Mouse (Mus musculus) heart, embryonic 15.5 days (tissue): ENCODE results near the gene Dexi. TPM values are rescaled to one million over a fixed set of nuclear protein-coding genes. Genes with fewer than 3 reads are reported as not detected.

Source experiments
- ATAC-seq: fragments of 200-750 bp; cut with Nextera tagmentation; replicated peaks from 2 replicates; pipeline ENCODE4 v1.8.0; 2017; ENCODE audit warnings: low read depth, moderate TSS enrichment; ENCODE audit not compliant: insufficient number of reproducible peaks, insufficient read depth, low FRiP score
- H3K27ac ChIP-seq: fragments of 300-500 bp; sonication (generic); 2 replicates; pipeline ENCODE4 v1.5.1; 2015; ENCODE audit warnings: mild to moderate bottlenecking, inconsistent platforms
- H3K27me3 ChIP-seq: fragments of 300-500 bp; sonication (generic); 2 replicates; pipeline ENCODE4 v1.6.1; 2015; ENCODE audit warnings: inconsistent platforms
- H3K36me3 ChIP-seq: fragments of 300-500 bp; sonication (generic); 2 replicates; pipeline ENCODE4 v1.6.1; 2015; ENCODE audit warnings: mild to moderate bottlenecking, inconsistent platforms
- H3K4me1 ChIP-seq: fragments of 300-500 bp; sonication (generic); replicated peaks from 2 replicates; pipeline ENCODE4 v1.6.1; 2015; ENCODE audit warnings: inconsistent platforms
- H3K4me2 ChIP-seq: fragments of 300-500 bp; sonication (generic); 2 replicates; pipeline ENCODE4 v1.6.1; 2015; ENCODE audit warnings: inconsistent platforms, mild to moderate bottlenecking, moderate library complexity
- H3K4me3 ChIP-seq: fragments of 300-500 bp; sonication (generic); 2 replicates; pipeline ENCODE4 v1.5.1; 2015; ENCODE audit warnings: mild to moderate bottlenecking, inconsistent platforms
- H3K9ac ChIP-seq: fragments of 300-500 bp; sonication (generic); 2 replicates; pipeline ENCODE4 v1.6.1; 2015; ENCODE audit warnings: mild to moderate bottlenecking, inconsistent platforms
- H3K9me3 ChIP-seq: fragments of 300-500 bp; sonication (generic); replicated peaks from 2 replicates; pipeline ENCODE4 v1.6.1; 2016; ENCODE audit warnings: inconsistent platforms
- WGBS: fragments of 180-500 bp; shearing (Covaris S2); methylation state at CpG from one replicate; pipeline ENCODE4 v1.1.7; 2015; ENCODE audit warnings: mixed read lengths; 5-methylcytosine and 5-hydroxymethylcytosine counted together
- polyA plus RNA-seq: library from polyadenylated mRNA; unstranded; fragments of >200 nt; fragmentation: Nextera tagmentation; extraction: Ambion mirVana; gene quantifications from 2 replicates; pipeline ENCODE4 v1.2.1, GENCODE M21; 2015

Gene Dexi
- 15.0 and 19.7 TPM in 2 replicates for polyA plus RNA-seq

- ATAC-seq, result peak; percentile 92
- H3K4me3 ChIP-seq, result peak within 1 kb of the TSS; percentile 76
- WGBS, result under 1% methylated on average over 58 of the region's 61 CpGs
These were observed at the start of gene Dexi for GRCm38 (mm10) chr16:10542698-10543365. Gene Dexi, minus strand, starts transcription at chr16:10543054.

DNA sequence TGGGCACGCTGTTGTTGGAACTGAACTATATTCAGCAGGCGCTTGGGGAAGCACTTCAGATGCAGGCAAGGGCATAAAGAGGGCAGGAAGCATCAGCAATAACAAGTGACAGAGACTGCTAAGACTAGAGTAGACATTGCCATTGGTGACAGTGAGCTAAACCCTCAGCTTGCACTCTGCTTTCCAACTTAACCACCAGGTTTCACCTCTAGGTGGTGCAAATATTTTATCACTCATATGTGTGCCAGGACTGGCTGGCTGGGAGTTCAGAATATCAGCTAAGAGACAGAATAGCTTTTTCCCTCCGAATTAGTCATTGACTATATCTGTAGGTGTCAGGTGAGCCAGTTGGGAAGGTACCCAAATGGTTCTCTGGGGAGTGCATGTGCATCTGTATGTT is 43.7 kb upstream of the Dexi start:
- Histone ChIP-seq H3K36me3 (peaks cover 31% of the 10 kb centered on the region), H3K9me3 (no peaks in the 10 kb centered on the region), H3K4me1 (0 out of 2 replicates have a peak, but pooled peaks cover 4% of the 10 kb centered on the region), H3K27me3 (no peaks in the 10 kb centered on the region), H3K4me3 (no peak overlapping the region), H3K9ac (no peak overlapping the region), H3K27ac (no peak overlapping the region), H3K4me2 (no peak overlapping the region)
- no peak; the same call in 1 of the 2 replicates for ATAC-seq
- WGBS, result 61% methylated on average over 3 of the region's 3 CpGs

More at GRCm38 (mm10) chr16:10542698-10543365, at the start of gene Dexi:
- H3K27ac ChIP-seq, result peak within 1 kb of the TSS; percentile 92
- H3K4me1 ChIP-seq, result peaks cover 50% of the 10 kb centered on the region
- H3K27me3 ChIP-seq, result no peaks in the 10 kb centered on the region
- peak within 1 kb of the TSS; percentile 80 for H3K9ac ChIP-seq
- H3K9me3 ChIP-seq, result no peaks in the 10 kb centered on the region
- no peaks in the 10 kb centered on the region for H3K36me3 ChIP-seq
- H3K4me2 ChIP-seq, result peak within 1 kb of the TSS; percentile 85

DNA sequence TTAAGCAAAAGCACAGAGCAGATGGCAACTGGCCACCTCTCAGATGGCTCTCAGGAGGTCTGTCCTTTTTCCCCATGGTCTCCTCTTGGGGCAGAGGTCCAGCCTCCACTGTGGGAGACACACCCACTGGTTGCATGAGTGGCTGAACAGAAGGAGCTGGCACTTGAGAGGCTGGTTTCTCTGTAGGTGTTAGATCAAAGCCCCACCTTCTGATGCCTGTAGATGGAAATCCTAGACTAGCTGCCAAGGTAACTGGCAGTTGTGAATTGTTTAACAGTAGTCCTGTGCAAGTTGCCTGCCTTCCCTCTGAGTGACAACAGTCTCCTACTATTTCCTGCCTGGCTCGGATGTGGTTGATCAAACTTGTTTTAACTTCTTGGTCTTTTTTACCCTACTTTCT is 42.3 kb upstream of the Dexi start:
- ATAC-seq, result no peak
- Histone ChIP-seq H3K4me2 (no peak overlapping the region), H3K4me3 (no peak overlapping the region), H3K9me3 (no peaks in the 10 kb centered on the region), H3K9ac (no peak overlapping the region), H3K4me1 (0 out of 2 replicates have a peak, but pooled peaks cover 4% of the 10 kb centered on the region), H3K27me3 (no peaks in the 10 kb centered on the region), H3K36me3 (peaks cover 45% of the 10 kb centered on the region), H3K27ac (no peak overlapping the region)
- WGBS, result 39% methylated on average over 1 of the region's 1 CpGs

- H3K27me3 ChIP-seq, result no peaks in the 10 kb centered on the region
- WGBS, result 70% methylated on average over 2 of the region's 2 CpGs
These were observed 38.5 kb upstream of the Dexi start for GRCm38 (mm10) chr16:10581234-10581898.

DNA sequence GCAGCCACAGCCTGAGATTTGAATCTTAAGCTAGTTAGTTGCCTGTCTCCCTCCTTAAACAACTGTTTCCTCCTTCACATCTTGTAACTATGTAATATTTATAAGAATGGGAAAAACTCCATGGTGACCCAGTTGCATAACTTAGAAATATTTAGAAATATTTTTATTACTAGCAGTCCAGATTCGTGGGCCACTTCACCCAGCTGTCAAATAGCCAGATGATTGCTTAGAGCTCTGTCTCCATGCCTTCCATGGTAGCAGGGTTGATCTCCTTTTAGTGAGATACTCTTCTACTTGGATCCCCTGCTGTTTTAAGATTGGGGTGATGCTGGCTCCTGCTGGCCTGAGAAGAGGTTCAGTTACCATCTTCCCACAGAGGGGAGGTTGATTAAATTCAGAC is 35.5 kb upstream of the Dexi start:
- no peak for ATAC-seq
- 77% methylated on average over 1 of the region's 1 CpGs for WGBS

More at GRCm38 (mm10) chr16:10581234-10581898, 38.5 kb upstream of the Dexi start:
- no peaks in the 10 kb centered on the region for H3K9me3 ChIP-seq
- no peak for ATAC-seq
- H3K36me3 ChIP-seq, result peaks cover 53% of the 10 kb centered on the region
- H3K4me2 ChIP-seq, result no peak overlapping the region
- 0 out of 2 replicates have a peak, but pooled peaks cover 4% of the 10 kb centered on the region for H3K4me1 ChIP-seq
- no peak overlapping the region for H3K4me3 ChIP-seq
- no peak overlapping the region for H3K27ac ChIP-seq
- H3K9ac ChIP-seq, result no peak overlapping the region

GRCm38 (mm10) chr16:10577548-10577947 is 34.7 kb upstream of the Dexi start:
- no peaks in the 10 kb centered on the region for H3K9me3 ChIP-seq
- 69% methylated on average over 5 of the region's 5 CpGs for WGBS
- no peak overlapping the region for H3K4me2 ChIP-seq
- no peak for ATAC-seq
- no peak overlapping the region for H3K4me3 ChIP-seq
- no peaks in the 10 kb centered on the region for H3K27me3 ChIP-seq
- H3K4me1 ChIP-seq, result no peaks in the 10 kb centered on the region
- H3K27ac ChIP-seq, result no peak overlapping the region
- H3K9ac ChIP-seq, result no peak overlapping the region
- H3K36me3 ChIP-seq, result peaks cover 57% of the 10 kb centered on the region

More for the DNA sequence above, 35.5 kb upstream of the Dexi start:
- Histone ChIP-seq H3K36me3 (peaks cover 57% of the 10 kb centered on the region), H3K27ac (no peak overlapping the region), H3K4me3 (no peak overlapping the region), H3K9ac (no peak overlapping the region), H3K4me2 (no peak overlapping the region), H3K4me1 (no peaks in the 10 kb centered on the region), H3K27me3 (no peaks in the 10 kb centered on the region), H3K9me3 (no peaks in the 10 kb centered on the region)

DNA sequence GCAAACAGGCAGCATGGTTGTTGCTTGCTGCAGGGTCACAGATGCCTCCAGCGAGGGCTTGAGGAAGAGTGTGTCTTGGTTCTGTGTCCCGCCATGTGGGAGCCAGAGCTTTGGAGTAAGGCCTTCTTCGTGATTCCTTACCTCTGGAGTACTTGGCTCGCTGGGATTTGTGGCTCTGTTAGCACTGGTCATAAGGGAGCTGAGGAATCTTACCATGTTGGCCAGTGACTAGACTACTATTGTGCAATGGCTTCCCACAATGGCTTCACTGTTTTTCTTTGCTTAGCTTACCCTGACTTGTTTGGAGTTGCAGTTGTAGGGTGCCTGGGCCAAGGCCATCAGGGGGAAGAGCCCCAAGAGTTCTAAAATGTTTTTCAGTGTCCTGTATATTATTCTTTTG is 33.1 kb upstream of the Dexi start:
- 85% methylated on average over 4 of the region's 4 CpGs for WGBS

DNA sequence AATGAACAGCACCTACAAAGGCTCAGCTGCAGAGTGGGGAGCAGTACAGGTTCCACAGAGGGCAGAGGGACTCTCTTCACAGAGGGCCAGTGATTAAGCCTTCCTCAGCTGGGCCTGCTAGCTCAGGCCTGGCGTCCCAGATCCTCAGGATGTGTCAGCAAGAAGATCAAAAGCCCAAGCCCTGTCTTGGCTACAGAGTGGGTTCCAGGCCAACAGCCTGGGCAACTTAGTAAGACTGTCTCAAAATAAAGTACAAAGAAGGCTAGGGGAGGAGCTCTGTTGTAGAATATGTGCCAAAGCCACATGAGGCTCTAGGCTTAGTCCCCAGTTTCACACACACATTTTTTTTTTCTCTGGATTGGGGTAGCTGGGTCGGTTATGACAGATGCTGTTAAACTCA is 32.1 kb upstream of the Dexi start:
- ATAC-seq, result no peak
- H3K4me3 ChIP-seq, result no peak overlapping the region
- H3K27ac ChIP-seq, result no peak overlapping the region
- H3K9ac ChIP-seq, result no peak overlapping the region
- no peaks in the 10 kb centered on the region for H3K4me1 ChIP-seq
- H3K36me3 ChIP-seq, result peaks cover 36% of the 10 kb centered on the region
- WGBS, result 75% methylated on average over 2 of the region's 2 CpGs
- H3K27me3 ChIP-seq, result no peaks in the 10 kb centered on the region
- no peaks in the 10 kb centered on the region for H3K9me3 ChIP-seq
- no peak overlapping the region for H3K4me2 ChIP-seq

More for the DNA sequence above, 33.1 kb upstream of the Dexi start:
- no peaks in the 10 kb centered on the region for H3K9me3 ChIP-seq
- no peaks in the 10 kb centered on the region for H3K4me1 ChIP-seq
- H3K4me2 ChIP-seq, result no peak overlapping the region
- H3K27me3 ChIP-seq, result no peaks in the 10 kb centered on the region
- H3K9ac ChIP-seq, result no peak overlapping the region
- H3K4me3 ChIP-seq, result no peak overlapping the region
- no peak overlapping the region for H3K27ac ChIP-seq
- ATAC-seq, result no peak
- peaks cover 45% of the 10 kb centered on the region for H3K36me3 ChIP-seq

DNA sequence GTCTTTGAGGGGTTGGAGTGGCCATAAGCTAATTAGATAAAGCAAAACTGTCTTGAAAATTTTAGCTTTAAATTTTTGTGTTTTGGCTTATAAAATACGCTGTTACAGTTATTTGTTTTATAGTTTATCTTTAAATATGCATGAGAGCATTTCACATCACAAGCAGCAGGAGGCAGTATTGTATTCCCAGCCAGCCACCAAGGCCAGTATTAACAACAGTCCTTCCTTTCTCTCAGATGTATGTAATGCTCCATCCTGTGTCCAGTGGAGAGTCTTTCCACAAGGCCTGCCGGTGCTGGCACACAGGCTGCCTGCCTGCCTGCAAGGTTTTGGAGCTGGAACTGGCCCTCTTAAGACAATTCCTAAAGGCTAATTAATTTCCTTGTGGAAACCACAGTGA is 29.0 kb upstream of the Dexi start:
- no peak overlapping the region for H3K4me2 ChIP-seq
- H3K27ac ChIP-seq, result no peak overlapping the region
- peaks cover 24% of the 10 kb centered on the region for H3K36me3 ChIP-seq
- ATAC-seq, result no peak
- WGBS, result 49% methylated on average over 2 of the region's 2 CpGs
- no peak overlapping the region for H3K4me3 ChIP-seq
- no peak overlapping the region for H3K9ac ChIP-seq
- no peaks in the 10 kb centered on the region for H3K9me3 ChIP-seq
- H3K4me1 ChIP-seq, result 0 out of 2 replicates have a peak, but pooled peaks cover 2% of the 10 kb centered on the region
- no peaks in the 10 kb centered on the region for H3K27me3 ChIP-seq

GRCm38 (mm10) chr16:10570708-10571107 is 27.9 kb upstream of the Dexi start:
- WGBS, result 74% methylated on average over 1 of the region's 1 CpGs

DNA sequence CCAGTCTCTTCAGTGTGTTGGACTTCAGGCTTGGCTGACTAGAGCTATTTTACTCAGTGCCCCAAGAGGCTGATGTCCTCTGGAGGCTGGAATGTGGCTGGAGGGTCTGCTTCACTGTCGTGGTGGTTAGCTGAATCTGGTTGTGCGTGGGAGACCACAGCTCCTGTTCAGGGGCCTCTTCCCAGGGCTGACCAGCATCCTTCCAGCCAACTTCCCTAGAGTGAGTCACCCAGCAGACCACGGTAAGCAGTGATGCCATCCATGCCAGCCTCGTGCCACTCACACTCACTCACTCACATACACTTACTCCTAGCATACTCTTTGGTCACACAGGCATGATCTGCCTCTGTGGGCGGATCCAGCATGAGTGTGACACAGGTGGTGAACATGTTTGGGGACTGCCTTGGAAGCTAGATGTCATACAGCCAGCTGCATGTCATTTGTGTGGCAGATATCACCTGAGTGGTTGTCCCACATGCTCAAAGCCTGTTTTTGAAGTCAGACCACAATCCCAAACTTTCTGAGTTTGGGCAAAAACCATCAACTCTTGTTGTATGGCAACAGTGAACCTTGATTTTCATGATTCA is 27.0 kb upstream of the Dexi start:
- Histone ChIP-seq H3K36me3 (peaks cover 21% of the 10 kb centered on the region), H3K4me2 (no peak overlapping the region), H3K4me3 (no peak overlapping the region), H3K9me3 (no peaks in the 10 kb centered on the region), H3K27me3 (no peaks in the 10 kb centered on the region), H3K4me1 (peaks cover 13% of the 10 kb centered on the region), H3K9ac (no peak overlapping the region), H3K27ac (no peak overlapping the region)
- ATAC-seq, result no peak; the same call in 1 of the 2 replicates
- 60% methylated on average over 5 of the region's 5 CpGs for WGBS

More at GRCm38 (mm10) chr16:10570708-10571107, 27.9 kb upstream of the Dexi start:
- H3K9me3 ChIP-seq, result no peaks in the 10 kb centered on the region
- no peak overlapping the region for H3K4me3 ChIP-seq
- H3K27ac ChIP-seq, result no peak overlapping the region
- ATAC-seq, result no peak
- H3K9ac ChIP-seq, result no peak overlapping the region
- H3K36me3 ChIP-seq, result peaks cover 21% of the 10 kb centered on the region
- peaks cover 5% of the 10 kb centered on the region for H3K4me1 ChIP-seq
- no peak overlapping the region for H3K4me2 ChIP-seq
- H3K27me3 ChIP-seq, result no peaks in the 10 kb centered on the region
